Mouse (Mus musculus) retina, embryonic 14.5 days (tissue): Measurements from ENCODE around the gene Alx3.

Experiments used
- DNase-seq: peaks from one replicate; pipeline ENCODE4 v3.0.0-alpha.2; 2015; ENCODE audit warnings: low spot score

The Alx3 gene

DNA sequence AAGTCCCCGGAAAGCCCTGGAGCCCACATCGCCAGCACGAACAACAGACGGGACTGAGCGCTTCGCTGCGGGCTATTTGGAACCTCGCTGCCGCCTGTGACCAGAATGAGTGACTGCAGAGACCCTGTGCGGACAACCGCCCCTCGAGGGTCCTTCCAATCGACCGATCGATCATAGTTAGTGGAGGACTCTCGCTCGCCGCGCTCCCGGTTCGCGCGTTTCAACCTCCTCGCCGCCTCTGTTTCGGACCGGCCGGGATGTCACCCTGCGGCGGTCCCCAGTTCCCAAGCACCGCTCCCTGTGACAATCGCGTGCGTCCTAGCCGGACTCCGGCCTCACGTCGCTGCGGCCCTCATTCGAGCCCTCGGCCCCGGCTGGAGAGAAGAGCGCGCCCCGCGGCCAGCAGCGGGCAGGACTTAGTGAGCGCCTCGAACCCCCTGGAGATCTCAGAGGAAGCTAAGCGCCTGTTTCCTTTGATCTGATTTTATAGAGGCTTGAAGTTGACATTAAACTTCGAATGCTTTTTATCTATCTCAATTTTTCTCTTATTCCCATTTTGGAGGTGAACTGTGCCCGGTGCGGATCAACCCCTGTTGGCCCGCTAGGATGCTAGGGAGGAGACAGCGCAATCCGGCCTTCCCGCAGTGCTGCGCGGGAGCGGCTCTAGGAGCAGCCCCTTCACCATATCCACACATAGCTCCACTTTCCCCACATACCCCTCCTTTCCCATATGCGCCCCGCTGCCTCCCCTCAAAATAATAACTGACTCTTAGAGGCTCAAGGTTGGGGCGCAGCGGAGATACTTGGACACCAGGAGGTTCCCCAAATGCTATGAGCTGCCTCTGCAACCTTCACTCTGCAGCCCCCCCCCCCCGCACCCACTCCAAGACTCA, 11.7 kb upstream of the Alx3 start:
- DNase-seq: peak; percentile 54

- DNase-seq: no peak
Observed at GRCm38 (mm10) chr3:107583893-107584292, 10.9 kb upstream of the Alx3 start.

DNA sequence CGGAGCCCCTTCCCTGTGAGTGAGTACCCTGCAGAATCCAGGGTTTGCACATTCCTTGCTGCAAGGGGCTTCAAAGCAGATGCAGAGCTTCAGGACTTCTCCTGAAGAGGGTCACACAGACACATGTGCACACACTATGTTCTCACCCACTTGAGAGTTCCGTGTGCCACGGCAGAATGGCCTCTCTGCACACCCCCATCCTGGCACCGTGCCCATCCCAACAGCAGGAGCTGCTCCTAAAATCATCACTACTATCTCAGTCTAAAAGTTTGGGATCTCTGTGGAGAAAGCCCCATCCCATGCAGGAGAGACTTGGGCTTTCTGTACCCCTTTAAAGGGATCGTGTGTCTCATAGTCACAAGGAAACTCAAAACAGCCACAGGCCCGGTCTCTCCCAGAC, 8.3 kb upstream of the Alx3 start:
- DNase-seq: no peak

DNA sequence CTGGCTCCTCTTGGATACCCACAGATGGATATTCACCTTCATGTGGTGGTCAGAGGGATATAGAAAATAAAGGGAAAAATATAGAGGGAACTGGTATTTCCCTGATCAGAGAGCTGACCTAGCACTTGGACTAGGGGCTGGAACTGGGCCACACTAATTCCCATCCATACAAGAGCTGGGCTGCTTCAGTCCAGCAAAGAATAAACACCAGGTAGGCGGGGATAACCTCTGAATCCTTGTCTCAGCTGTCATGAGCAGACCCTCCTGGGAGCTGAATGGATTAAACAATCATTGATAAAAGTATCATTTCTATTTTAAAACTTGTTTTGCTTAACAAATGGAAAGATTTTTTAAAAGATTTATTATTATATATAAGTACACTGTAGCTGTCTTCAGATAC, 3.2 kb upstream of the Alx3 start:
- DNase-seq: no peak

- no peak for DNase-seq
Observed at GRCm38 (mm10) chr3:107593632-107594031, 1.2 kb upstream of the Alx3 start.

DNA sequence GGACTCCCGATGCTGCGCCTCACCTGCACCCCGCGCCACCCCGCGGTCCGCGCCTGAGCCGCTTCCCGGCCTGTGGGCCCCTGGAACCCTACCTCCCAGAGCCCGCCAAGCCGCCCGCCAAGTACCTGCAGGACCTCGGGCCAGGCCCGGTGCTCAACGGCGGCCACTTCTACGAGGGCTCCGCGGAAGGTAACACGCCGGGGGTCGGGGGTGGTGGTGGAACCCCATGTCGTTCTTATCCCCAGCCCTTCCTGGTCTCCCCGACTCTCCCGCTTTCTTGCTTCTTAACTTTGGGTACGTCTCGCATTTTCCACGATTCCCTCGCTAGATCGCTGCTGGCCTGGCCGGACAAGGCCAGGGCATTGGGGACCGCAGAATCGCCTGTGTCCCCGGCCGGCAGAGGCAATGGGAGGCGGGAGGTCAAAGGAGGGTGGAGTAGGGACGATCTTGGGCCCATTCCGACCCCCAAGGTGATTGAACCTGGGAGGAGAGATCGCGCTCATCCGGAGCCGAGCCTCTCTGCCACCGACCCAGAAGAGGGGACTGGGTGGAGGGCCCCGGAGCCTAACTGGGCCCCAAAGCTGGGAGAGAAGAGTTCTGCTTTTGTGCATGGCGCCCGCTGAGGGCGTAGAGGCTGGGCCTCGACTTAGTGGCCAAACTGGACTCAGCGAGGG, 570 bp downstream of the Alx3 start:
- peak; percentile 39 for DNase-seq

DNA sequence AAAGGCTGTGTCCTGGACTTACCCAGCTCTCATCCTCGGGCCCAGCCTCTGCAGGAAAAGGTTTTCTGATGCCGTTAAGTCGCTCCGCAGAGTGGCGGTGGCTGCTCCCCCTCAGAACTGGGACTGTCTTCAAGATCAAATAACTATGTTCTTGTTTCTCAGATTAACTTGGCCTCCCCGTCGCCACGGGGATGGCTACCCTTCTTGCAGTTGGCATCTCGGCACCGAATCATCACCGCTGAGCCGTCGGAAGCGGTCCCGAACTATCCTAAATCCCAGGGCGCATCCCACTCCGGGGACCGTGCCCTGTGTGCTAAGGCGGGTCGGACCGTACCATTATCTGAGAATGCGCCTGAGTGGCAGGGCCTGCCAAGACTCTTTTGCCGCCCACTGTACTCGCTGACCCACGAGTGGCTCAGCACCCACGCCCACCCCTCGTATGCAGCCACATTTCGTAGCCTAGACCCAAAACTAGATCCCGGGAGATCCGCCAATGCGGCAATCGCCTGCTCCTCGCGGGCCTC, 1.2 kb downstream of the Alx3 start:
- peak; percentile 46 for DNase-seq

DNA sequence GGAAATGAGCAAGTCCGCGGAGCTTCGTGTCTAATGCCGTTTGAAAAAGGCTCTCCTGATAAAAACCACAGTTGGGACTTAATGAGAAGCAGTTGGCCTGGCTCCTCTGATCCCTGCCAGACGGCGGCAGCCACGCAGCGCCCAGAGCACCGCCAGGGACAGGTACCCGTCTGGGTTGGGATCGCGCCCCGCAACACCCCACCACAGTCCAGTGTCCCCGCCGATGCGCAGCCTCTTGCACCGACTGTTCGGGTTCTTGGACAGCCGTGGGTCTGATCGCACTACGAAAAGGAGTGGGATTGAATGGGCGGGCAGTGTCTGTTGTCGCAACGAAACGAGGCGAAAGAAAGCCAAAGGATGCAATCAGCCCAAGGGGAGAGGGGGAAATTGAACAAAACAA, 1.7 kb downstream of the Alx3 start:
- DNase-seq: peak; percentile 60

- no peak for DNase-seq
Observed at GRCm38 (mm10) chr3:107597134-107597533, 2.3 kb downstream of the Alx3 start.

- no peak for DNase-seq
Observed at GRCm38 (mm10) chr3:107597586-107598389, 3.0 kb downstream of the Alx3 start.

GRCm38 (mm10) chr3:107600127-107600526, 5.3 kb downstream of the Alx3 start:
- DNase-seq: no peak

DNA sequence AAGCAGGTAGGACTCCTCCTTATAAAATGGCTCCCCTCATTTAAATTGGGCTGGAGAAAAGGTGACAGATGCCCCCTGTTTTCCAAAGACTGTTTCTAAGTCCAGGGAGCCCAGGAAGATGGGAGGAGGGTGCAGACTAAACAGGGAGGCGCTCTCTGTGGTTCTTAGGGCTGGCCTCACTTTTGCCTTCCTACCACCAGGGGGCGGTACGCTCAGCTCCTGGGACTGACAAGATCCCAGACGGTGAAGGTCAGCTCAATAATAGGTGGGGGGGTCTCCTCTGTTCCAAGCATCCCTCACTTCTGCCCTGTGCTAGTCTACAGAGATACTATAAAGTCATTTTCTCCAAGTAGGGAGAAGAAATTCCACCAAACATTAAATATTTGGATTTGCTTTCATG, 10.5 kb downstream of the Alx3 start:
- peak; percentile 84 for DNase-seq

- DNase-seq: no peak
Observed at GRCm38 (mm10) chr3:107607221-107607620, 12.4 kb downstream of the Alx3 start.

GRCm38 (mm10) chr3:107608808-107609207, 14.0 kb downstream of the Alx3 start:
- DNase-seq: no peak

GRCm38 (mm10) chr3:107609376-107609775, 14.5 kb downstream of the Alx3 start:
- DNase-seq: no peak

- no peak for DNase-seq
Observed at GRCm38 (mm10) chr3:107611394-107611793, 16.6 kb downstream of the Alx3 start.

- DNase-seq: peak; percentile 81
Observed at GRCm38 (mm10) chr3:107612902-107613525, 18.2 kb downstream of the Alx3 start.

- DNase-seq: no peak
Observed at GRCm38 (mm10) chr3:107617800-107618199, 23.0 kb downstream of the Alx3 start.

- DNase-seq: no peak
Observed at GRCm38 (mm10) chr3:107619911-107620310, 25.1 kb downstream of the Alx3 start.

DNA sequence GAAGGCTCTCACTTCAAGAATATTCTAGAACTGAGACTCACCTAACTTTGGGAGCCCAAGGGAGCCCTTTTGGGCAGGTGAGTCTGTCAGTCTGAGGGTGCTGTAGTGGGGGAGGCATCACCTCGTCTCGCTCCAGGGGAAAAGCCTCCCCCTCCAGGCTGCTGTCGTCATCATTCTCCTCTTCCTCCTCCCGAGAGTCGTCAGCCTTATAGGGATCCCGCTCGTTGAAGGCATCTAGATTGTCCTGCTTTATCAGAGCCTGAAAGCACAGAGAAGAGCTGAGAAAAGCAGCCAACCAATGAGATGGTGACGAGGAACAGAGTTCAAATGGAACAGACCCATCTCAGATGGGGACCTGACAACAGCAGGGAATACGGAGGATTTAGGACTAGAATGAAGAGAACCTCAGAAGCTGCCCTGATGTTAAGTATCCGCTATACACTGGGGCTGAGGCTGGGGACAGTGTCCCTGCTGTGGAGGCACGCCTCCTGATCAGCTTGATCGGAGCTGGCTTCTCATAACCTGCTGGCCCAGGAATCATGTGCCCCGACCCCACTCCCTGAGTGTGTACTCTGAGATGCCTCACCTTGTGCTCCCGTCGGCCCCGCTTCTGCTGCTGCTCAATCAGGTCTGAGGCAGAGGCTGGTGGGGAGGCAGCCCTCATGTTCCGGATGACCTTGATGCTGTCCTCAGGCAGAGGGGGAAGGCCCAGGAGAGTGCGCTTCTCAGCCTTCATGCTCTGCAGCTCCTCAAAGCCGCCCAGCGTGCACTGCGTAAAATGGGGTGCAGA, 26.6 kb downstream of the Alx3 start:
- no peak for DNase-seq

GRCm38 (mm10) chr3:107622537-107622936, 27.7 kb downstream of the Alx3 start:
- no peak for DNase-seq
